Mouse (Mus musculus): ENCODE measurements around the gene Hnrnpdl.

DNA sequence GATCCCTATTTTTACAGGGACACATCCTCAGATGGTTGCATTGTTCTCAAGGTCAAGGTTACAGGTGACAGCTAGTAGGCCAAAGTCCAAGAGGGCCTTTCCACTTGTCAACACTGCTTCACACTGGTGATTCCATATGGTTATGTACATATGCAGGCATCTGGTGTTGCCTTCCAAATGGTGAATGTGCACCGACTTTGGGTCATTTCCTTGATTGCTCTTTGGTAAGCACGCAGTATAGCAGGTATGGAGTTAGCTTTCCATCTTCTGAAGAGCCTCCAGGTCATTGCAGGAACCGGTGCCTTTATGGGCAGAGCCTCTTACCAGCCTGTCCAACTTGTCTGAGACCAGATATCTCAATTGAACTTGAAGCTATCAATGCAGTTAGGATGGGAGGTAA is 6.8 kb downstream of the Hnrnpdl start:
- no peak for TF ChIP-seq CTCF (IDR thresholded peaks at IDR 0.05; ENCODE audit: low read depth)
- no peak for TF ChIP-seq EP300 (optimal IDR thresholded peaks at IDR 0.05)
